Mouse (Mus musculus) spleen, postnatal 36 days (tissue): Measurements from ENCODE around the gene Tmed11.
"Not testable (repeated sequence)": the region's sequence is repeated elsewhere in the genome, so short reads cannot be mapped to it uniquely, and the experiment has no call there.

ENCODE experiments used
- DNase-seq, 2 experiments: peaks; one replicate each; pipeline ENCODE4 v3.0.0; 2022; ENCODE audit warnings: low spot score in 2 of 2, mixed read lengths in 1 of 2

Tmed11 gene

GRCm38 (mm10) chr5:108795263-108795662, at the start of gene Tmed11:
Gene Tmed11 (minus strand): TSS chr5:108795363.
- not testable (repeated sequence) for DNase-seq

- no peak for DNase-seq
These were observed 41.0 kb upstream of the Tmed11 start for GRCm38 (mm10) chr5:108836156-108836555.

GRCm38 (mm10) chr5:108823276-108823675, 28.1 kb upstream of the Tmed11 start:
- DNase-seq = no peak

- not testable (repeated sequence) for DNase-seq
These were observed 13.6 kb upstream of the Tmed11 start, which contains the start of gene Vmn2r8 for GRCm38 (mm10) chr5:108808750-108809149. Gene Vmn2r8 (minus strand): TSS chr5:108808850.

GRCm38 (mm10) chr5:108803646-108804045, 8.5 kb upstream of the Tmed11 start:
- no peak for DNase-seq

GRCm38 (mm10) chr5:108790385-108790784, 4.8 kb downstream of the Tmed11 start:
- not testable (repeated sequence) for DNase-seq

GRCm38 (mm10) chr5:108774630-108775306, 20.4 kb downstream of the Tmed11 start, which contains the start of gene Rnf212:
Gene Rnf212 (minus strand): TSS chr5:108774982.
- no peak for DNase-seq

- DNase-seq = no peak
These were observed 35.2 kb downstream of the Tmed11 start for GRCm38 (mm10) chr5:108760002-108760401.

GRCm38 (mm10) chr5:108758396-108758795, 36.8 kb downstream of the Tmed11 start:
- no peak for DNase-seq

- not testable (repeated sequence) for DNase-seq
These were observed 43.9 kb downstream of the Tmed11 start for GRCm38 (mm10) chr5:108751258-108751657.

GRCm38 (mm10) chr5:108750328-108751210, 44.6 kb downstream of the Tmed11 start:
- no peak for DNase-seq

GRCm38 (mm10) chr5:108744629-108745028, 50.5 kb downstream of the Tmed11 start:
- no peak for DNase-seq

GRCm38 (mm10) chr5:108743856-108744255, 51.3 kb downstream of the Tmed11 start:
- DNase-seq = no peak

- no peak for DNase-seq
These were observed 52.6 kb downstream of the Tmed11 start for GRCm38 (mm10) chr5:108742596-108742995.

GRCm38 (mm10) chr5:108741844-108742243, 53.3 kb downstream of the Tmed11 start:
- no peak for DNase-seq

- DNase-seq = no peak
These were observed 67.7 kb downstream of the Tmed11 start for GRCm38 (mm10) chr5:108727425-108727824.
